Mouse (Mus musculus): Measurements from ENCODE around the gene Vmn1r232.
A peak's percentile ranks its signal among the peaks of the same experiment; 100 is the strongest.

Vmn1r232 gene

GRCm38 (mm10) chr17:20919614-20920013 is at the start of gene Vmn1r232:
Gene Vmn1r232 (minus strand): TSS chr17:20919714.
- DNase-seq: no peak

GRCm38 (mm10) chr17:20966681-20967080 is 47.2 kb upstream of the Vmn1r232 start:
- no peak for DNase-seq

GRCm38 (mm10) chr17:20965421-20965820 is 45.9 kb upstream of the Vmn1r232 start:
- no peak for DNase-seq

GRCm38 (mm10) chr17:20960386-20960785 is 40.9 kb upstream of the Vmn1r232 start:
- DNase-seq: no peak

DNA sequence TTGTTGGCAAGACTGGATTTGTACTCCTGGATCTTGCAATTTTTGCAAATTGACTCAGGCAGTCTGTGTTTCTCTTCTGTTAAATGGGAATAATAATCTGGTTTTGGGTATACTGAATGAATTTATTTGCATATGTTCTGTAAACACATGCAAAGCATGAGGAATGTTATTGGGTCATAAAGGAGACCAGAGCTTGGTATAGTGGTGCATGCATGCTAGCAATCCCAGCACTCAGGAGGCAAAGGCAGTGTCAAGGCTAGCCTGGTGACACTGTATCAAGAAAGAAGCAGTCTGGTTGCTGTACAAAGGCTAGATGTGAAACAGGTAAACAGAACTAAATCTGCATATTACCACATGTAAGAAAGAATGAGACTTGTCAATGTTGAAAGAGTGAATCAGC is 27.1 kb upstream of the Vmn1r232 start:
- DNase-seq: no peak

DNA sequence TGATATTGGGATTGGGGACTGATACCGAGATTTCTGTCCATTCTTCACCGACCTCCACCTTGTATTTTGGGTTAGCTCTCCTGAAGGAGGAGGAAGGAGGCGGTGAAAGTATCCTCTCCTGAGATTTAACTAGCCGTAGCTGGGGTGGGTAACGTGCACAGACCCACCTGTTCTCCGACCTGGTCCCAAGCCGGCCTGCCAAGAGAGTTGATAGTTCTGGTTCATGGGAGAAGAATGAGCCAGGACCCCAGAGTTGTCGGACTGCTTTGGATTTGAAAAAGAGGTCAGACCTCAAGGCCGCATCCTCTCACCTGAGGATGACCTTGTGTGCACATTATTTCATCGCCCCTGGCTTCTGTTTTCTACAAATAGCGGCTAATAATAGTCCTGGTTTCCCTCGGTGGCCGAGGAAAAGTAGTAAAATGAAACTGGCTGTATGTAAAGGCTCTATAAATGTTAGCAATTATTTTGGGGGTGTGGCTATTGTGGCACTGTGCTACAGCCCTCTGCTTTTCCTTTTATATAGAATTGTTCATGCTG is 26.6 kb upstream of the Vmn1r232 start:
- DNase-seq: peak; percentile 2

- peak; percentile 99 for DNase-seq
Measured at GRCm38 (mm10) chr17:20944985-20945891, 25.7 kb upstream of the Vmn1r232 start, which contains the start of gene Ppp2r1a. Gene Ppp2r1a (plus strand): TSS chr17:20945311.

GRCm38 (mm10) chr17:20944226-20944625 is 24.7 kb upstream of the Vmn1r232 start:
- DNase-seq: no peak

GRCm38 (mm10) chr17:20904991-20905390 is 14.5 kb downstream of the Vmn1r232 start, which contains the start of gene Vmn1r231:
Gene Vmn1r231 (minus strand): TSS chr17:20905091.
- DNase-seq: no peak

All from lung, postnatal 36 days (tissue).